Mouse (Mus musculus): ENCODE results near the gene Tmem163. TPM values are rescaled to one million over a fixed set of nuclear protein-coding genes. Genes with fewer than 3 reads are reported as not detected.

Gene Tmem163
- polyA plus RNA-seq, 1 experiment = 10.6 TPM

DNA sequence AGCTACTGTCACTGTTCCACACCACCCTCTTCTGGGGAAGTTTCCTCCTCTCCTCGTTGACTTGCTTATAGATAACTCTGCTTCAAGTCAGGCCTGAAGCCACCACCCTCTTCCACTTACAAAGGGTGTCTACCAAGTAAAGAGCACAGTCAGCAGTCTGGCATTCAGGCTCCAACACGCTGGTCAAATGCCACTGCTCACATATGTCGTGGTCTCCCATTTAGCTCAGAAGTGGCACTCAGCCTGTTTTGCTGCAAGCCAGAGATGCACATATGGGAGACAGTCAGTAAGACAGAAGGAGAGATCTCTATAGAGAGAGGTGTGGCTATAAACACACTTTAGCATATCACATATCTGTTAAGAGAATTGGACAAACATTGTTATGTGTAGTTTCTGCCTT is 89.8 kb downstream of the Tmem163 start:
- Histone ChIP-seq H3K36me3 (ENCODE audit: control insufficient read depth, insufficient read depth, low read length) (no peaks in the 10 kb centered on the region), H3K4me3 (ENCODE audit: extremely low read depth, insufficient read depth, insufficient read length) (no peak overlapping the region), H3K27me3 (ENCODE audit: control insufficient read depth, insufficient read depth, low read length) (no peaks in the 10 kb centered on the region), H3K4me1 (ENCODE audit: control insufficient read depth, insufficient read depth, insufficient read length) (no peaks in the 10 kb centered on the region), H3K27ac (ENCODE audit: insufficient read depth, low read length) (no peak overlapping the region)
- DNase-seq (ENCODE audit: low read depth in 1 of 2, low spot score in 2 of 2) = no peak
- TF ChIP-seq POLR2A (IDR thresholded peaks at IDR 0.05; ENCODE audit: low read depth, low read length) = no peak
- TF ChIP-seq CTCF (IDR thresholded peaks at IDR 0.05; ENCODE audit: extremely low read depth, insufficient read depth, insufficient read length, insufficient replicate concordance) = no peak
- 78% methylated on average over 3 of the region's 3 CpGs for WGBS

DNA sequence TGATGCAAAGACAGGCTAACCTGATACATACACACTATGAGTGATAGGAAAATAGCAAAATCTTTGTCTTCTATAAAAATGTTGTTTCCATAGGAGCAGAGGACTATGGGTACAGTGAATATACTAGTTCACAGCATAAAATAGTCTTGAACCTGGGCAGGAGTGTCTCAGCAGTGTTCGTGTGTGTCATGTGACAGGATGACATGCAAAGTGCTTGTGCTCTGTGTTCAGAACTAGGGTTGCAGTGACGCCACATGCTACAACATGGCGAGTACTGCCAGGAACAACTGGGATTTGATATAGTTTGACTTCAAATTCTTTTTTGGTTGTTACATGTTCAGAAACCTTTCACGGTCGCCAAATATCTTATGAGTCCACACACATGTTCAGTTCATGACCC is 92.3 kb downstream of the Tmem163 start:
- peak in 1 of 2 experiments; percentile 21 for DNase-seq (ENCODE audit: low read depth in 1 of 2, low spot score in 2 of 2)
- TF ChIP-seq POLR2A (IDR thresholded peaks at IDR 0.05; ENCODE audit: low read depth, low read length) (no peak), CTCF (IDR thresholded peaks at IDR 0.05; ENCODE audit: extremely low read depth, insufficient read depth, insufficient read length, insufficient replicate concordance) (no peak)
- Histone ChIP-seq H3K4me3 (ENCODE audit: extremely low read depth, insufficient read depth, insufficient read length) (no peak overlapping the region), H3K36me3 (ENCODE audit: control insufficient read depth, insufficient read depth, low read length) (no peaks in the 10 kb centered on the region), H3K27ac (ENCODE audit: insufficient read depth, low read length) (no peak overlapping the region), H3K4me1 (ENCODE audit: control insufficient read depth, insufficient read depth, insufficient read length) (no peaks in the 10 kb centered on the region), H3K27me3 (ENCODE audit: control insufficient read depth, insufficient read depth, low read length) (no peaks in the 10 kb centered on the region)
- 74% methylated on average over 5 of the region's 5 CpGs for WGBS

DNA sequence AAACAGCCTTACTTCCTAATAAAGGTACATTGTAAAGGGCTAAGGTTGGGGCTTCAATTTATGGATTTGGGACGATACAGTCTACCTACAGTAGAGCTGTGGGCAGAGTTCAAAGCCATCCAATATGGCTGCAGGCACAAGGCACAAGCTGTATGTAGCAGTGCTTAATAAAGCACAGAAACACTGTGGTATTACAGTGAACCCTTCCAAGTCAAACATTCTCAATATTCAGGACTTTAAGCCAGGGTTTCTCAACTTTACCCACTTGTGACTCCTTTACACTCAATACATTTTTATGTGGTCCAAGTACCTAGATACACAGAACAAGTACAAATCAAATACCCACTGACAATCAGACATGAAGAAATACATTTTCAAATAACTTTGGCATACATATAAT is 93.2 kb downstream of the Tmem163 start:
- H3K36me3 ChIP-seq (ENCODE audit: control insufficient read depth, insufficient read depth, low read length) = no peaks in the 10 kb centered on the region
- H3K27ac ChIP-seq (ENCODE audit: insufficient read depth, low read length) = no peak overlapping the region
- TF ChIP-seq POLR2A (IDR thresholded peaks at IDR 0.05; ENCODE audit: low read depth, low read length) = no peak
- DNase-seq (ENCODE audit: low read depth in 1 of 2, low spot score in 2 of 2) = no peak
- WGBS = 98% methylated on average over 1 of the region's 1 CpGs
- H3K27me3 ChIP-seq (ENCODE audit: control insufficient read depth, insufficient read depth, low read length) = no peaks in the 10 kb centered on the region
- no peaks in the 10 kb centered on the region for H3K4me1 ChIP-seq (ENCODE audit: control insufficient read depth, insufficient read depth, insufficient read length)
- no peak overlapping the region for H3K4me3 ChIP-seq (ENCODE audit: extremely low read depth, insufficient read depth, insufficient read length)

GRCm38 (mm10) chr1:127577981-127578380 is 101.4 kb downstream of the Tmem163 start:
- no peaks in the 10 kb centered on the region for H3K36me3 ChIP-seq (ENCODE audit: control insufficient read depth, insufficient read depth, low read length)
- 0 out of 2 replicates have a peak, but pooled peaks cover 2% of the 10 kb centered on the region for H3K27me3 ChIP-seq (ENCODE audit: control insufficient read depth, insufficient read depth, low read length)
- peak in 1 of 2 experiments; percentile 11 for DNase-seq (ENCODE audit: low read depth in 1 of 2, low spot score in 2 of 2)
- peaks cover 20% of the 10 kb centered on the region; the same call in 1 of the 2 replicates for H3K4me1 ChIP-seq (ENCODE audit: control insufficient read depth, insufficient read depth, insufficient read length)
- TF ChIP-seq POLR2A (IDR thresholded peaks at IDR 0.05; ENCODE audit: low read depth, low read length) (no peak), CTCF (IDR thresholded peaks at IDR 0.05; ENCODE audit: extremely low read depth, insufficient read depth, insufficient read length, insufficient replicate concordance) (no peak)
- no peak overlapping the region for H3K27ac ChIP-seq (ENCODE audit: insufficient read depth, low read length)
- 52% methylated on average over 5 of the region's 5 CpGs for WGBS
- no peak overlapping the region for H3K4me3 ChIP-seq (ENCODE audit: extremely low read depth, insufficient read depth, insufficient read length)

DNA sequence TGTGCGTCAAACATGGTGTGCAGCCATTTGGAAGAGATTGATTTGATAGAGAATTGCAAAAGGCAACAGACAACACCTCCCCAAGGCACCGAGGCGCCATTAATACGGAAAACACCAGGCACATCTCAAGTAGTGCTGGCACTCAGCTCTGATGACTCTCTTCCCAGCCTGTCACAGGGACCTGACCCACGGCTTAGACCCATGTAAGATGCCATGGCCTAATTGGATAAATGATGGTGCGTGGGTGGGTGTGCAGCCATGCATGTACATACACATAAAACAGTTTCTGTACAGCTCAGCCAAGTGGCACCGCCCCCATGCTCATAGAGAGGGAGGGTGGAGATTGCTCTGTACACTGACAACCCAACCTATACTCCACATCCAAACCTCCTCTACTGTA is 102.3 kb downstream of the Tmem163 start:
- DNase-seq (ENCODE audit: low read depth in 1 of 2, low spot score in 2 of 2) = peak in 1 of 2 experiments; percentile 39
- Histone ChIP-seq H3K4me3 (ENCODE audit: extremely low read depth, insufficient read depth, insufficient read length) (no peak overlapping the region), H3K27me3 (ENCODE audit: control insufficient read depth, insufficient read depth, low read length) (0 out of 2 replicates have a peak, but pooled peaks cover 2% of the 10 kb centered on the region), H3K27ac (ENCODE audit: insufficient read depth, low read length) (no peak overlapping the region), H3K36me3 (ENCODE audit: control insufficient read depth, insufficient read depth, low read length) (no peaks in the 10 kb centered on the region), H3K4me1 (ENCODE audit: control insufficient read depth, insufficient read depth, insufficient read length) (peaks cover 20% of the 10 kb centered on the region; the same call in 1 of the 2 replicates)
- TF ChIP-seq POLR2A (IDR thresholded peaks at IDR 0.05; ENCODE audit: low read depth, low read length) (no peak), CTCF (IDR thresholded peaks at IDR 0.05; ENCODE audit: extremely low read depth, insufficient read depth, insufficient read length, insufficient replicate concordance) (no peak)
- 82% methylated on average over 7 of the region's 7 CpGs for WGBS

GRCm38 (mm10) chr1:127576563-127576962 is 102.8 kb downstream of the Tmem163 start:
- peaks cover 20% of the 10 kb centered on the region; the same call in 1 of the 2 replicates for H3K4me1 ChIP-seq (ENCODE audit: control insufficient read depth, insufficient read depth, insufficient read length)
- H3K4me3 ChIP-seq (ENCODE audit: extremely low read depth, insufficient read depth, insufficient read length) = no peak overlapping the region
- WGBS = 76% methylated on average over 8 of the region's 8 CpGs
- H3K27me3 ChIP-seq (ENCODE audit: control insufficient read depth, insufficient read depth, low read length) = 0 out of 2 replicates have a peak, but pooled peaks cover 2% of the 10 kb centered on the region
- TF ChIP-seq CTCF (IDR thresholded peaks at IDR 0.05; ENCODE audit: extremely low read depth, insufficient read depth, insufficient read length, insufficient replicate concordance) = no peak
- no peak for TF ChIP-seq POLR2A (IDR thresholded peaks at IDR 0.05; ENCODE audit: low read depth, low read length)
- no peak for DNase-seq (ENCODE audit: low read depth in 1 of 2, low spot score in 2 of 2)
- no peaks in the 10 kb centered on the region for H3K36me3 ChIP-seq (ENCODE audit: control insufficient read depth, insufficient read depth, low read length)
- H3K27ac ChIP-seq (ENCODE audit: insufficient read depth, low read length) = no peak overlapping the region

DNA sequence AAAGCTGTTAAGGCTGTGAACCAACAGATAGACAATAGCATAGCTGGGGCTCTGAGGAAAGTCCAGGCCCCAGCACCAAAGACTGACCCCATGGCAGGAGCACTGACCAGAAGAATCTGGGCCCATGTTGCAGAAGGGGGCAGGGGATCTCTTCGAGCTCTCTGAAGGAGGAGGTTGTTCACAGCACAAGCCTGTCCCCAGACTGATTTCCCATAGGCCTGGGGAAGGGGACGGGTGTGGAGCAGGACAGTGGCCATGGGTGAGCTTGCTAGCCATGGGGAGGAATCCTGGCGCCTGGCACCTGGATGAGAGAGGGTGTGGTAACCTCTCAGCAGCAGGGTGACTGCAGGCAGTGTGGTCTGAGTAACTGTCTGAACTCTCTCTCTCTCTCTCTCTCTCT is 103.2 kb downstream of the Tmem163 start:
- no peak overlapping the region for H3K27ac ChIP-seq (ENCODE audit: insufficient read depth, low read length)
- H3K27me3 ChIP-seq (ENCODE audit: control insufficient read depth, insufficient read depth, low read length) = 0 out of 2 replicates have a peak, but pooled peaks cover 2% of the 10 kb centered on the region
- WGBS = 82% methylated on average over 3 of the region's 3 CpGs
- H3K4me1 ChIP-seq (ENCODE audit: control insufficient read depth, insufficient read depth, insufficient read length) = peaks cover 20% of the 10 kb centered on the region; the same call in 1 of the 2 replicates
- TF ChIP-seq CTCF (IDR thresholded peaks at IDR 0.05; ENCODE audit: extremely low read depth, insufficient read depth, insufficient read length, insufficient replicate concordance) = no peak
- no peak for TF ChIP-seq POLR2A (IDR thresholded peaks at IDR 0.05; ENCODE audit: low read depth, low read length)
- H3K4me3 ChIP-seq (ENCODE audit: extremely low read depth, insufficient read depth, insufficient read length) = no peak overlapping the region
- no peaks in the 10 kb centered on the region for H3K36me3 ChIP-seq (ENCODE audit: control insufficient read depth, insufficient read depth, low read length)
- DNase-seq (ENCODE audit: low read depth in 1 of 2, low spot score in 2 of 2) = no peak
